In genomic region chr17:34836155-34836855, GRCm38 (mm10) we compare ENCODE assay signal across 8 mouse cellular contexts. TPM values are rescaled to one million over a fixed set of nuclear protein-coding genes. Genes with fewer than 3 reads are reported as not detected.
DNase-seq lines count a peak whose midpoint lies in the region; ATAC-seq and TF ChIP-seq lines count a peak whose summit lies in the region.

No protein-coding gene starts in this region.

- H3K27me3 ChIP-seq in lung, postnatal 0 days (replicated peaks; ENCODE audit: insufficient read depth, low read length), result no peaks in the 10 kb centered on the region
- no peaks in the 10 kb centered on the region for H3K27me3 ChIP-seq in erythroblast, embryonic 14.5 days (ENCODE audit: control insufficient read depth)
- no peaks in the 10 kb centered on the region for H3K27me3 ChIP-seq in limb, embryonic 10.5 days (ENCODE audit: low read depth, poor library complexity, severe bottlenecking)

- TF ChIP-seq EP300 in lung, postnatal 0 days (IDR thresholded peaks at IDR 0.05), result no peak

- peaks cover 12% of the 10 kb centered on the region; the same call in 1 of the 2 replicates for H3K4me1 ChIP-seq in lung, postnatal 0 days (ENCODE audit: insufficient read depth, low read depth, low read length)
- H3K4me1 ChIP-seq in erythroblast, embryonic 14.5 days (ENCODE audit: control insufficient read depth), result peaks cover 51% of the 10 kb centered on the region
- peaks cover 25% of the 10 kb centered on the region for H3K4me1 ChIP-seq in limb, embryonic 10.5 days

- H3K4me3 ChIP-seq in lung, postnatal 0 days (ENCODE audit: low read depth, low read length), result peak overlapping the region; percentile 77
- peak overlapping the region; percentile 73 for H3K4me3 ChIP-seq in erythroblast, embryonic 14.5 days (replicated peaks)
- H3K4me3 ChIP-seq in limb, embryonic 10.5 days, result peak overlapping the region; percentile 86

- peak; percentile 87 for DNase-seq in lung, postnatal 0 days (ENCODE audit: low spot score)
- DNase-seq in lung, postnatal 4 days, result no peak
- no peak for DNase-seq in limb, embryonic 10.5 days (ENCODE audit: low spot score)
- DNase-seq in naive thymus-derived CD4-positive, alpha-beta T cell, adult 2 months (ENCODE audit: low read depth), result peak; percentile 29
- DNase-seq in cerebellum, postnatal 14 days, result no peak
- no peak for DNase-seq in Muller cell, postnatal 12 days (ENCODE audit: inconsistent ontology term)
- no peak for DNase-seq in spleen, postnatal 10 days (ENCODE audit: low spot score in 2 of 2)

- TF ChIP-seq CTCF in lung, postnatal 0 days (IDR thresholded peaks at IDR 0.05), result no peak

- H3K4me2 ChIP-seq in lung, postnatal 0 days (replicated peaks; ENCODE audit: low read depth, low read length), result peak overlapping the region; percentile 91

- H3K27ac ChIP-seq in lung, postnatal 0 days (ENCODE audit: low read length), result peak overlapping the region; percentile 85
- H3K27ac ChIP-seq in limb, embryonic 10.5 days, result peak overlapping the region; percentile 83

- H3K9me3 ChIP-seq in lung, postnatal 0 days (ENCODE audit: low read length), result no peaks in the 10 kb centered on the region
- H3K9me3 ChIP-seq in erythroblast, embryonic 14.5 days (ENCODE audit: control insufficient read depth, low read length), result no peaks in the 10 kb centered on the region
- no peaks in the 10 kb centered on the region for H3K9me3 ChIP-seq in limb, embryonic 10.5 days (replicated peaks)

- peak; percentile 76 for ATAC-seq in lung, postnatal 0 days

- peak overlapping the region; percentile 74 for H3K9ac ChIP-seq in lung, postnatal 0 days (replicated peaks; ENCODE audit: low read depth)

- WGBS in lung, postnatal 0 days, result 4% methylated on average over 45 of the region's 48 CpGs
- 4% methylated on average over 48 of the region's 48 CpGs for WGBS in limb, embryonic 10.5 days

- peaks cover 6% of the 10 kb centered on the region for H3K36me3 ChIP-seq in lung, postnatal 0 days (ENCODE audit: insufficient read depth, low read length)
- peaks cover 72% of the 10 kb centered on the region for H3K36me3 ChIP-seq in erythroblast, embryonic 14.5 days (ENCODE audit: control insufficient read depth)
- H3K36me3 ChIP-seq in limb, embryonic 10.5 days, result peaks cover 56% of the 10 kb centered on the region

RNA-seq across cellular contexts. Expression of gene Stk19, which starts 0.4 kb away (rescaled TPM):
- 34.7 and 37.3 TPM in 2 replicates for polyA plus RNA-seq in lung, postnatal 0 days (2015; fragmentation: Nextera tagmentation; extraction: Ambion mirVana)
- polyA plus RNA-seq in erythroblast, embryonic 14.5 days (2012), result 6.3 and 6.7 TPM in 2 replicates
- polyA plus RNA-seq in limb, embryonic 10.5 days (2016; fragmentation: Nextera tagmentation; extraction: Ambion mirVana), result 23.3 and 28.6 TPM in 2 replicates

RNA-seq across cellular contexts. Expression of gene Dxo, which starts 0.5 kb away (rescaled TPM):
- polyA plus RNA-seq in lung, postnatal 0 days (2015; fragmentation: Nextera tagmentation; extraction: Ambion mirVana), result 39.8 and 40.9 TPM in 2 replicates
- polyA plus RNA-seq in erythroblast, embryonic 14.5 days (2012), result 15.3 and 22.0 TPM in 2 replicates
- 77.5 and 83.5 TPM in 2 replicates for polyA plus RNA-seq in limb, embryonic 10.5 days (2016; fragmentation: Nextera tagmentation; extraction: Ambion mirVana)

RNA-seq across cellular contexts. Expression of gene Skiv2l, which starts 13.7 kb away (rescaled TPM):
- polyA plus RNA-seq in lung, postnatal 0 days (2015; fragmentation: Nextera tagmentation; extraction: Ambion mirVana), result 30.6 and 32.1 TPM in 2 replicates
- 6.7 and 8.9 TPM in 2 replicates for polyA plus RNA-seq in erythroblast, embryonic 14.5 days (2012)
- polyA plus RNA-seq in limb, embryonic 10.5 days (2016; fragmentation: Nextera tagmentation; extraction: Ambion mirVana), result 57.5 and 65.0 TPM in 2 replicates

RNA-seq across cellular contexts. Expression of gene Nelfe, which starts 13.9 kb away (rescaled TPM):
- 45.0 and 49.0 TPM in 2 replicates for polyA plus RNA-seq in lung, postnatal 0 days (2015; fragmentation: Nextera tagmentation; extraction: Ambion mirVana)
- polyA plus RNA-seq in erythroblast, embryonic 14.5 days (2012), result 30.9 and 32.9 TPM in 2 replicates
- polyA plus RNA-seq in limb, embryonic 10.5 days (2016; fragmentation: Nextera tagmentation; extraction: Ambion mirVana), result 151 and 155 TPM in 2 replicates

RNA-seq across cellular contexts. Expression of gene Cfb, which starts 26.0 kb away (rescaled TPM):
- 8.1 and 10.6 TPM in 2 replicates for polyA plus RNA-seq in lung, postnatal 0 days (2015; fragmentation: Nextera tagmentation; extraction: Ambion mirVana)
- 0.11 TPM in 1 of 2 replicates, not detected in the other for polyA plus RNA-seq in erythroblast, embryonic 14.5 days (2012)
- 2.1 and 2.5 TPM in 2 replicates for polyA plus RNA-seq in limb, embryonic 10.5 days (2016; fragmentation: Nextera tagmentation; extraction: Ambion mirVana)

Comparison
In these comparisons a context has a peak if more than half of its experiments do, and no peak if none do; other contexts are left out.
1. DNase-seq: peak in lung, postnatal 0 days (single experiment) and naive thymus-derived CD4-positive, alpha-beta T cell, adult 2 months (single experiment); none in lung, postnatal 4 days (0 of 2), limb, embryonic 10.5 days (single experiment), cerebellum, postnatal 14 days (0 of 2), Muller cell, postnatal 12 days (single experiment) and spleen, postnatal 10 days (0 of 2).
2. Peak in every context shown above with its lines, with median percentiles within 50 percentile points of each other: H3K4me3 ChIP-seq.